Mouse (Mus musculus) layer of hippocampus, adult 11-12 months (tissue): ENCODE measurements around the gene Zbtb9.
A peak's percentile ranks its signal among the peaks of the same experiment; 100 is the strongest.

Experiments used
- DNase-seq: peaks from one replicate; pipeline ENCODE4 v3.0.0; 2022; ENCODE audit warnings: low spot score

Gene Zbtb9

DNA sequence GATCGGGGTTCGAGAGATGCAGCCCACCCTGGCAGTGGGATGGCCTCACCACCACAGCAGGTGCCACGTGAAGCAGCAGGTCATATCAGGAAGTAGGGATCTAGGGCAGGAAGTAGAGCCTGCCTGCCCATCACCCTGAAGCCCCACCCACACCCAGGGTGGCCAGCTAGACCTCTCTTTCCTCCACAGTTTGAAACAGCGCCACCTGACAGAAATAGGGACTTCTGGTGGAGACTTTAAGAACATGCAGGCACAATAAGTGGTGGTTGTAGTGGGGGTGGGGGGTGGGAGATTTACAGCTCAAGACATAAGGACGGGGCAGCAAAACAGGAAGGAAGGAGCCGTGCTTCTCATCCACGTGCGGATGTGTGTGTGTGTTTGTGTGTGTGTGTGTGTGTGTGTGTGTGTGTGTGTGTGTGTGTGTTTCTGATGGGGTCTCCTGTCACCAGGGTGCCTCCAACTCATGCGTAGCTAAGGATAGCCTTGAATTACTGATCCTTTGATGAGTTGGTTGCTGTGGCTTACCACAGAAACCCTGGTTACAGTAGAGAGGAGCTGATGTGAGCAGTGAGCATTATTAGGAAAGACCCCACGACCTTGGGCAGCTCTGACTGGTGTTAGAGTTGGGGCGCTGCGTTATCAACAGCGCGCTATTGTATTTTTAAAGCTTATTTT is 39.2 kb downstream of the Zbtb9 start:
- DNase-seq, result no peak

DNA sequence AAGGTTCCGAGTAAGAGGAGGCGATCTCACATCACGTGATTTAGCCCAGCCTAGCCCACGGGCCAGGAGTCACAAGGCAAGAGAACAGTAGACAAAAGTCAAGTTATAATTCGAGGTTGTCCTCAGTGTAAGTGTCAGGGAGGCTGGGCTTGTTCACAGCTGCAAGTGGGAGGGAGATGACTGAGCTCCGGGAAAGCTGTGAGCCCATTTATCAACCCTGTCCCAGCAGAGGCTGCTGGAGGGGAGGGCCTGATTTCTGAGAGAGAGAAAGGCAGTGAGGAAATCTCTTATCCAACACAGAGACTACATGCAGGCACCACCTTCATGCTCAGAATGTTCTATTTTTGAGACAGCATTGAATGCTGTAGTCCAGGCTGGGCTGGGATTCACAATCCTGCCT is 39.9 kb downstream of the Zbtb9 start:
- DNase-seq, result peak; percentile 30

DNA sequence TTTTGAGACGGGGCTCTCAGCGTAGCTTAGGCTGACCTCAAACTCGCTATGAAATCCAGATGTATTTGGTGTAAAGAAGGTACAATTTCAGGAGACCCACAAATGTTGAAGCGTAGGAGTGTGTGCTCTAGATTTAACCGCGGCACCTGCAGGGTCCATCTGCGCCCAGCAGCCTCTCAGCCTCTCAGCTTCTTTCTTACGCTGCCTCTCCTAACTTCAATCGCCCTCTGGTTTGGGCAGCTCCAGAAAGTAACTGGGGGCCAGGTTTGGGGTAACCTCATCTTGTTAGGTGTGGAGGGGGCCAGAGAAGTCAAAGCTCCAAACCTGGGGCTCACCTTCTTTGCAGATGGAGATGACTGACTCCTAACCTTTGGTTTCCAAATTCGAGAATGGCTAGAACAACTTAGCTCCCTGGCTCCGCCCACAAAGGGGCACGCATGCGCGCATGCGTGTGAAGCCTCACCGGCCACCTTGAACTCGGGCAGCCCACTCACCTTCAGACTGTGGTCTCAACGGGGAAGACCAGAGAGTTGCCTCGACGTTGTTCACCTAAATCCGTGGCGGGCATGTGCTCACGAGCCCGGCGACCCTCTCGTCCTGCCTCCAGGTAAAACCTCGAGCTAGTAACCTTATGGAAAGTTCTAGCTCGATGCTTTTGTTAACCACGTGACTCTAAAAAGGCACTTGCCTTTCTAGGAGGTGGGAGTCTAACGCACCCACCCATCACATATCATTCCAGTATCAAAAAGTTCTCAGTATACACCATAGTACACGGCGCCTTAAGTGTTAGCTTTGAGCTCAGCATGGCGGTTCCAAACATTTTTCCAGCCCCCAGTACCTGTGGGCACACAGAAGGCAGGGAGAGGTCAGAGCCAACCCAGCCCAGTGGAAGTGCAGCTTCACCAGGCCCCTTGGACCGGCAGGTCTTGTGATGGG is 44.9 kb downstream of the Zbtb9 start:
- DNase-seq, result peak; percentile 88

DNA sequence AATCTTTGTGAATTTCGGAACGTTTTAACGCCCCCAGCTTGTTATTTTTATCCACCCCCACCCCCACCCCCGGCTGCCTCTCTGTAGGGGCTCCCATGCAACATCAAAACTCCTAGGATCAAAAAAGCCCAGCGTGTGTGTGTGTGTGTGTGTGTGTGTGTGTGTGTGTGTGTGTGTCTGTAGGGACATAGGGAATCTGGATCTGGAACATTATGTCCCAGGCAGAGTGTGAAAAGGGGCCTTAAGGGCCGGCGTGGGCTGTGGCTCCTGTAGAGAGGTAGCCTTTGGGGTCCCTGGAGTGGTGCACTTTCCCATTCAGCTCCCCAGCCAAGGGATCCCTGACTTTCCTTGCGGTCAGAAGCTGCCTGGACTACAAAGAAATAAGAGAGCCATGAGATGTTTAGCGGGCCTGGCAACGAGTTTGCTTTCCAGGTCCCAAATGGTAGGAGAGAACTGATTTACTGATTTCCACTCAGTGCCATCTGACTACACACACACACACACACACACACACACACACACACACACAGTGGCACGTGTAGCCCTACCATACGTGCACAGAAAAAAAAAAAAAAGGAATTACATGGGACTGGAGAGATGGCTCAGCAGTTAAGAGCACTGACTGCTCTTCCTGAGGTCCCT is 45.7 kb downstream of the Zbtb9 start:
- DNase-seq, result peak; percentile 56

DNA sequence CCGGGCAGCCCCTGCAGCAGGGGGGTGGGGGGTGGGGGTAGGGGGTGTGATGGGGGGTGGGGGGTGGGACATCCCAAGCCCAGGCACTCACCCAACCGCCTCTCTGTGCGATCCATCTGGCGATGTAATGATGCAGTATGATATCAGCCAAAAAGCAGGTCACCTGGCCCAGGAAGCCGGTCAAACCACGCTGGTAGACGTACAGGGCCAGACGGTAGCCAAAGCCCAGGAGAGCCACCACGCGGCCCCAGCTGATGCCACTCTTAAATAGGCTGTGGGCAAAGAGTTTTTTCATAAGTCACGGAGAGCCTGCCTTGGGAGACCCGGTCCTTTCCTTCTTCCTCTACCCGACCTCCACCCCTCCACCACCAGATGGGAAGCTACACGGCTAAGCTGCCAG is 48.1 kb downstream of the Zbtb9 start:
- DNase-seq, result no peak

DNA sequence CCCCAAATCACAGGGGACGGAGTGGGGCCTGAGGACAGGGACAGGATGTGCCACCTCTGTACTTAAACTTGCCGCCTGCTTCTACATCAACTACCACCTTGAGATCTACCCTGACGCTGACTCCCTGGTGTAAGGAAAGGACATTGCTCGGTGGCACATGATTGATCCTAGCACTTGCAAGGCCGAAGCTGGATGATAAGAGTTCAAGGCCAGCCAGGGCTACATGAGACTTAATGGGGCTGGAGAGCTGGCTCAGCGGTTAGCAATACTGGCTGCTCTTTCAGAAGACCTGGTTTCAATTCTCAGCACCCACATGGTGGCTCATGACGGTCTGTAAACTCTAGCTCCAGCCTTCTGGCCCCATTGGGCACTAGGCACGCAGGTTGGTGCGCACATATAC is 48.8 kb downstream of the Zbtb9 start:
- DNase-seq, result no peak

DNA sequence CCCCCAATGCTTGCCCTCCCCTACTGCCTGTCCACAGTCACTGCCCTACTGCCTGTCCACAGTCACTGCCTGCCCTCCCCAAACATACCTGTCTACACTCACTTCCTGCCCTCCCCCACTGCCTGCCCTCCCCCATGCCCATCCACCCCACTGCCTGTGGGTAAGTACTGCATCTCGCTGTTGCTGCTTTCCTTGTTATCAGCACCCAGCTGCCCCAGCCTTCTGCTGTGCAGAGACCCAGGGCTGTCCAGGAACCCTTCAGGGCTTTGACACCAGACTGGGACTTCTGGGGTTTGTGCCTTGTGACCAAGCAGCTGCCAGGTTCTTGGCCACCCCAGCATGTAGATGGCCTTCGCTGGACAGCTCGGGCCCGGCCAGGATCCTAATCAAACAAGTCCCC is 50.4 kb downstream of the Zbtb9 start:
- DNase-seq, result no peak

DNA sequence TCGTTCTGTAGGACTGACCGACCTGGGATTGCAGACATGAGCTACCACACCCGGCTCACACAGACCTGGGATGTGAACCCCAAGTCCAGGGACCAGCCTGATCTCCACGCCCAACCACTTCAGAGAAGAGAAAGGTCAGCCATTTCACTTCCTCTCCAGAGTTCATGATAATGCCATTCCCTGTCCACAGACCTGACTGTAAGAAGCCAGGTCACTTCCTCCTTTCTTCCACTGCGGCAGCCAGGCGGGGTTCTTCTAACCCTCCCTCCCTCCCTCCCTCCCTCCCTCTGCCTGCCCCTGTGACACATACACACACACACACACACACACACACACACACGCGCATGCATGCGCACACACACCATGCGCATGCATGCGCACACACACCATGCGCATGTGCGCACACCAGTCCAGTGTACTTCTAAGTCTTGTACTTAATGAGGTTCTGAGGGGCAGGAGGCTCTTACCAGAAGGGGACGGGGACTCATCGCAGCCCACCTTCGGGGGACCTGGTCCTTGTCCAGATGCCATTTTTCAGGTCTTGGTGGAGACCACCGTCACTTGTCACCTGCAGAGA is 52.4 kb downstream of the Zbtb9 start:
- DNase-seq, result no peak

DNA sequence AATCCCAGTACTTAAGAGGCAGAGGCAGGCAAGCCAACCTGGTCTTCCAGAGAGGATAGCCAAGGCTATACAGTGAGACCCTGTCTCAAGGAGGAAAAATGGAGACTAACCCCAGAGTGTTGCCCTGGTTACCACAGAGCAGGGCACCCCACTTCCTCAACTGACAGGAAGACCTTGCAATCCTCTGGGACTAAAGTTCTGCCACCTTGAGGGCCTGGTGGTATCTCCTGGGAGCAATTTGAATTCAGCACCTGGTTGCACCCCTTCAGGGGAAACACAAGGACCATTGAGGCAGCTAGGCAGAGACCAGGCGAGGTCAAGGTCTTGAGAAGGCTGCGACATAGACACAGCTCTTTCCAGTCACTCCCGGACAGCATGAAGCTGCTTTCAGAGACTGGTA is 53.0 kb downstream of the Zbtb9 start:
- DNase-seq, result no peak

DNA sequence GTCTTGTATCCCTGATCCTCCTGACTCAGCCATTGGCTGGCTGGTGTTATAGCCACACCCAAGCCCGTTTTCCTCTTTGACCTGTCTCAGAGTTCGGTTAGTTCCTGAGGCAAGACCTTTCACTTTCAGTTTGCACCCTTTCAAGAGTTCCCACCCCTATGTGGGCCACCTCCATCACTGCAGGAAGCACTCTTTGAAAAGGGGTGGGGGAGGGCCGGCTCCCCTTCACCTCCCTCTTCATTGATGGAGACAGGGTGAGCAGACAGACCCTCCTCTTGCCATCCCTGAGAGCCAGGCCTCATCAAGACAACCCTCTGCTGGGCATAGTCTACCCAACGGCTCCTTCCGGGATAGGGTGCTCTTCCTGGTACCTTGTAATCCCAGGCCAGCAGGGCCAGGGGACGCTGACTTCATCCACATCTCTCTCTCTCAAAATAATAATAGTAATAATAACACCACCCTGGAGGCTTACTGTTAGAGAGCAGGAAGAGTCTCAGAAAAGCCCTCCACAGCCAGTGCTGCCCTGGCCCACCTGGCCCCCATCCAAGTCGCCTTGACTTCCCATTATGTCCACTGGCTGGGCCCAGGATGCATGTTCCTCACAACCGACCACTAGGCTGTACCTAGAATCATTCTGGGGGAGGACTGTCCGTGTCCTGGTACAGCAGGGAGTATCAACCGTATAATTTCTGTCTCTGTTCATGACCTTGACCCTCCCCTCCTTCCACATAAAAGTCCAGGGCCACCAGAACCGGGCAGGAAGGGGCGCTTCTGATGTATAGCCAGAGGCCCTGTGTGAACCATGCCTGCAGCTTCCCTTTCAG is 54.7 kb downstream of the Zbtb9 start:
- peak; percentile 49 for DNase-seq

DNA sequence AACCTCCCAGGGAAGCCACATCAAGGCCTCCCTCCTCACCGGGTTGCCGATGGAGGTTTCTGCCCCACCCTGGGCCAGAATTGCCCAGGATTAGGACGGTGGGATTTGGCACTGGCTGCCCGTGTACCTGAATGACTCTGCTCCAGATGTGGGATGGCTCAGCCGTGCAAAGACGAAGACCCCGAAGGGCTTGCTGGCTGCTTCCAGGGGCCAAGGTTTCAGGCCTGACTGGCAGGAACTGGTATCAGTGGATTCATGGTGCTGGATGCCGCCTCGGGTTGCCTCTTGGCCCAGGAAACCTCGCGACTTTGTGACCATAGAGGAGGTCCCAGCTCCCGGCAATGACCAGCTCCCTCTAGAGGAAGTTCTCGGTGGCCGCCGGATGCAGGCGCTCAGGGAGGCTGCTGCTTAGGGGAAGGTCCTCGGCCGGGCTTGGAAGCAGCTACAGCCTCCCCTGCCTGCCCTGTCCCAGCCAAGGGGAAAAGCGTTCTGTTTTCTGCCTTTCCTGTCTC is 55.4 kb downstream of the Zbtb9 start:
- DNase-seq, result peak; percentile 92

DNA sequence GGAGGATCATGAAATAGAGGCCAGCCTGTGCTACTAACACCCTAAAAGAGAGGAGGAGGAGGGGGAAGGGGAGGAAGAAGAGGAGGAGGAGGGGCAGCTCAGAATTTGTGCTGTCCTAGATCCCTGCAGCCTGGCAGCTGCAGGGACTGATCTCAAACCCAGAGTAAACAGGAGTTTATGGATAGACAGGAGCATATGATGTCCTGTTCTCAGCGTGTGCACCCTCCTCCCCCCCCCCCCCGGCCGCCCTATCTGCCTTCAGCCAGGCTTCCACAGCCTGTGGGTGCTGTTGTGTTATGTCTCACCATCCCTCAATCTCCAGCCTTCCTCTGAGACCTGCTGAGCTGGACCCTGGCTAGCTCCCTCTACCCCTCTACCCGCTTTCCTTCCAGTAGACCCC is 55.9 kb downstream of the Zbtb9 start, which contains the start of gene Bak1:
Gene Bak1 (minus strand): TSS at position 101 of the 400 bp plus-strand sequence.
- DNase-seq, result no peak

DNA sequence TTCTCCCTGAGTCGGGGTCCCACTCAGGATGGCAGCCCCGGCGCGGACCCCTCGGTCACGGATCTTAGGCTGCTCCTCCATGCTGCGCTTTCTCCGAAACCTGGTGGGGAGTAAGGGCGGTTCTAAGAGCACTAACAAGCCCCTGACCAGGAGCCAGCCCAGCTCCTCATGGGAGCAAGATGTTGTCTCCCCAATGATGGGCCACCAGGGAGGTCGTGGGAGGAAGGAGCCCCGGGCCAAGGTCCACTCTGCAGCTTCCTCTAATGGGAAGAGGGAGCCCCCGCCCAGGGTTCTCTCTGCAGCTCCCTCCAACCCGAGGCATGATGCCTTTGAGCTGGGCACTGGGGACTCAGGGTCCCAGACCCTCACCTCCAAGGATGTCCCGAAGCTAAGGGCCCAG is 56.5 kb downstream of the Zbtb9 start:
- DNase-seq, result no peak

DNA sequence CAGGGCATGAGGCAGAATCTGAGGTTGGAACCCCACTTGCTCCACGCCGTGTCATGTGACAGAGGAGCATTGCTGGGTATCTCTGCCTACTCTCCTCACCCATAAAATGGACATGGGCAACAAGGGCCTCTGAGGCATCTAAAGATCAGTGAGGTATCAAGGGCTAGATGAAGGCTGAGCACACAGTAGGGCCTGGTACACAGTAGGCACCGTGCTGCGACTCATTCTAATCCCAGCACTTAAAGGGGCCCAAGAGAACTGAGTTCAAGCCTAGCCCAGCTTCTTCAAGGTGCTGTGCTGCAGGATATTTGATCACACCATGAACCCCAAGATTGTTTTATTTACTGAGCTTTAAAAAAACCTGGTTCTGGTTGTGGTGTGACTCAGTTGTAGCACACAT is 57.9 kb downstream of the Zbtb9 start:
- no peak for DNase-seq

DNA sequence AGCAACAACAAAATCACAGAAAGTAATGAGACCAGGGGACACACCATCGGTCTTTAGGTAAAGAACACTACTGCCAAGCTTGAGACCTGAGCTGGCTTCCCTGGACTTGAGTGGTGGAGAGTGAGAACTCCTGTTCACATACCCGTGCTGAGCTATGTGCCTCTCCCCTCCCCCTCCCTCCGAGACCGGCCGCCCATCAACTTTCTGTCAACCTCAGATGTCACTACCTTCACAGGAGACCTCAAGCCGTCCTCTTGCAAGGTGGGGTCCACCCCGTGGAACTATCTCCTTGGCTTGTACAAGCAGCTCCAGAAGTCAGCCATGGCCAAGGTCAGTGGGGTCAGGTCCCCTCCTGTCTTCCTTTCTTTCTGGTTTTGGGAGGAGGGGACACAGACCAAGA is 59.4 kb downstream of the Zbtb9 start:
- no peak for DNase-seq

DNA sequence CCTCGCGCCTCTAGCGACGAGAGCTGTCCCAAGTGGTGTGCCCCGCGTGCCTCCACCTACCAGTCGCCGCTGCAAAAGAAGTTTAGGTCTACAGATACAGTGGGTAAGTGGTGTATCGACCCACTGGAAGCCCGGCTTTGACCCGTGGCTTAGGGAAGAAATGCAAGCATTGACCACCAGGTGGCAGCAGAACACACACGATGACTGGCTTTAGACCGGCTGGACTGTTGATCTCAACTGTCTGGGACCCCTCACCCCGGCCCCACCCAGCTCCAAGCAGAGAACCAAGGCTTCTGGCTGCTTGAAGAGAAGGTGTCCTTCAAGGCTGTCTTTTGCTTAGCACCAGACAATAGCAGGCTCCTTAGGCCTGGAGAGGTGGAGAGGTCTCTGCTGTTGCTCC is 59.9 kb downstream of the Zbtb9 start:
- DNase-seq, result peak; percentile 80

DNA sequence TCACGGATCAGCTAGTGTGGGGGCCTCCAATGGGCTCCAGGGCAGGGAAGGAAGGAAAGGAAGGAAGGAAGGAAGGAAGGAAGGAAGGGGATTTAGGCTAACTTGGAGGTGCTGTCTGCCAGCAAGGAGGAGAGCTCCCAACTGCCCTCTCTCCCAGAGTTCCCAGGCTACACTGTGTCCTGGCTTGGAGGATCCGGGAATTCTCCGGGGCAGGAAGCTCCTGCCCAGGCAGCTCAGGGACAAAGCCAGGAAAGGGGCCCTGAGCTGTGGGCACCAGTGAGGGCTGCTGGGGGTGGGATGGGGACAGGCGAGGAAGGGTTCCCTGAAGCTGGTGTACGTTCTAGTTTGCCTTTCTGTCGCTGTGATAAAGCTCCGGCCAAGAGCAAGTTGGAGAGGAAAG is 63.5 kb downstream of the Zbtb9 start:
- no peak for DNase-seq

DNA sequence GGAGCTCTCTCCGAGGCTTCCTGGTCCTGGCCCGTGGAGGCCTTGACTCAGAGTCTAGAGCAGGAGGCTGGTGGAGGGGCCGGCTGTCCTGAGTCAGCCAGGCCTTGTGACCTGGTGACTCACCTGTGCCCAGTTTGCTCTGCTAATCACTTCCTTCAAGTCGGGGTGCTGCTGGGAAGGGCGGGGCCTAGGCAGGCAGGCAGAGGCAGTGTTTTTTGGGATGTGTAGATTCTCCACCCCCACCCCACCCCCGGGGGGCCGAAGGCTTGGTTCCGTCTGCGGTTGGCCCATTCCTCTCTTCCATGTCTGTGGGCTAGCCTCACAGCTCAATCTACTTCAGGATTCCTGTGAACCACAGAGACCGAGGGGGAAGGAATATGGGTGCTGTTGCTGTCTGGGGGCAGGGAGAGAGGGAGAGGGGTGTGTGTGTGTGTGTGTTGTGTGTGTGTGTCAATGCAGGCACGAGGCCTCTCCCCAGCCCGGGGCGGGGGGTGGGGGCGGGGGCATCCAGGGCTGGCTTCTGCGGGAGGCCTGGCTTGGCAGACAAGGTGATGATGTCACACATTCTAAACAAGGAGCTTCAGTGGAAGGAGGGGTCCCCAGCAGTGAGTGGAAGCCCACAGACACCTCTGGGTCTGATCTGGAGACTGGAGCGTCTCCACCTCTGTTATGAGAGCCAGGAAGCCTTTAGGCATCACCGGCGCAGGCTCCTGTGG is 65.5 kb downstream of the Zbtb9 start:
- DNase-seq, result no peak

DNA sequence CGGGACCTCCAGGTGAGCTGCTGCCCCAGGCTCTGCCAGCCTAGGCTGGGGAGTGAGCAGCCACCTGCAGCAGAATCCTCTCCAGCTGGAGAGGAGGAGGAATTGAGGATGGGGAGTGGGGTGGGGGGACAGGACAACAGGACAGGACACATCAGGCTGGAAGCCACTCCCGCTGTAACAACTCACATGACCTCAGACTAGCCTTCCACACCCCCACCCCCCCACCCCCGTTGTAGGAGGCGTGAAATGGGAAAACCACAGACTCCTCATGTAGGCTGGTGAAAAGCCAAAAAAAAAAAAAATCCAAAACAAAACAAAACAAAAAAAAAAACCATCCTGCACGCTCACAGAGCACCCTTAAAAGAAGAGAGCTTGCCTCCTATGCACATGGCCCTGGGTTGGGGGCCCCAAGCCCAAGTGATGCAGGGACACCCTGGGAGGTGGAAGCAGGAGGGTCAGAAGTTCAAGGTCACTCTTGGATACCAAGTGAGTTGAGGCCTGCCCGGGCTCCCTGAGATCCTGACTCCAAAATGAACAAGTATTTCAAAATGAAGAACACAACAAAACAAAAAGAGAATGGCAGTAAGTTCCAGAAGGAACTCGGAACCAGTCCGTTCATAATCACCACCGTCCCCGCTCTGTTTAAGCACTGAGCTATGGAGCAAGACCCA is 66.6 kb downstream of the Zbtb9 start:
- DNase-seq, result no peak
